Mouse (Mus musculus) heart, postnatal 0 days (tissue): ENCODE results near the gene Prg3. TPM values are rescaled to one million over a fixed set of nuclear protein-coding genes. Genes with fewer than 3 reads are reported as not detected.

Source experiments
- ATAC-seq: fragments of 200-750 bp; cut with Nextera tagmentation; 2 replicates; pipeline ENCODE4 v1.8.0; 2017; ENCODE audit warnings: low read depth, moderate number of reproducible peaks, moderate library complexity; ENCODE audit not compliant: insufficient read depth
- DNase-seq: peaks from one replicate; pipeline ENCODE4 v3.0.0-alpha.2; 2016; ENCODE audit warnings: low spot score
- H3K27ac ChIP-seq: fragments of 300-500 bp; sonication (generic); 2 replicates; pipeline ENCODE4 v1.5.1; 2014; ENCODE audit warnings: low read depth, mild to moderate bottlenecking
- H3K27me3 ChIP-seq: fragments of 300-500 bp; sonication (generic); 2 replicates; pipeline ENCODE4 v1.6.1; 2014; ENCODE audit warnings: low read length, mixed read lengths; ENCODE audit not compliant: control insufficient read depth, insufficient read depth
- H3K36me3 ChIP-seq: fragments of 300-500 bp; sonication (generic); replicated peaks from 2 replicates; pipeline ENCODE4 v1.6.1; 2014; ENCODE audit warnings: low read length, mixed read lengths; ENCODE audit not compliant: control insufficient read depth, insufficient read depth
- H3K4me1 ChIP-seq: fragments of 300-500 bp; sonication (generic); 2 replicates; pipeline ENCODE4 v1.6.1; 2014; ENCODE audit warnings: antibody characterized with exemption; ENCODE audit not compliant: control insufficient read depth, insufficient read depth
- H3K4me2 ChIP-seq: fragments of 300-500 bp; sonication (generic); 2 replicates; pipeline ENCODE4 v1.6.1; 2014; ENCODE audit warnings: low read depth, mild to moderate bottlenecking, low read length, moderate library complexity
- H3K4me3 ChIP-seq: fragments of 300-500 bp; sonication (generic); 2 replicates; pipeline ENCODE4 v1.5.1; 2014; ENCODE audit warnings: low read depth, low read length
- H3K9ac ChIP-seq: fragments of 300-500 bp; sonication (generic); replicated peaks from 2 replicates; pipeline ENCODE4 v1.6.1; 2014; ENCODE audit warnings: low read depth, low read length, mixed read lengths
- H3K9me3 ChIP-seq: fragments of 300-500 bp; sonication (generic); replicated peaks from 2 replicates; pipeline ENCODE4 v1.6.1; 2016; ENCODE audit warnings: low read length; ENCODE audit not compliant: control insufficient read depth
- CTCF ChIP-seq: IDR thresholded peaks from 2 replicates; pipeline ENCODE4 v1.5.1; 2016; ENCODE audit warnings: antibody characterized with exemption, control low read depth, low read depth
- EP300 ChIP-seq: IDR thresholded peaks from 2 replicates; pipeline ENCODE4 v1.6.1; 2016; ENCODE audit warnings: antibody characterized with exemption, low read depth
- WGBS: fragments of 180-500 bp; shearing (Covaris S2); extraction: QIAGEN DNeasy Blood & Tissue Kit; methylation state at CpG from one replicate; pipeline ENCODE4 v1.1.7; 2014; 5-methylcytosine and 5-hydroxymethylcytosine counted together
- polyA plus RNA-seq: library from polyadenylated mRNA; unstranded; fragments of >200 nt; fragmentation: Nextera tagmentation; extraction: Ambion mirVana; gene quantifications from 2 replicates; pipeline ENCODE4 v1.2.1, GENCODE M21; 2015
- total RNA-seq: library from RNA; depleted of rRNA; stranded (reverse); fragments of >200 nt; gene quantifications from 2 replicates; pipeline ENCODE4 v1.2.3, GENCODE M21; 2014; ENCODE audit warnings: low replicate concordance

The Prg3 gene
- total and polyA plus RNA-seq, 2 experiments from 2014 or later, result not detected

DNA sequence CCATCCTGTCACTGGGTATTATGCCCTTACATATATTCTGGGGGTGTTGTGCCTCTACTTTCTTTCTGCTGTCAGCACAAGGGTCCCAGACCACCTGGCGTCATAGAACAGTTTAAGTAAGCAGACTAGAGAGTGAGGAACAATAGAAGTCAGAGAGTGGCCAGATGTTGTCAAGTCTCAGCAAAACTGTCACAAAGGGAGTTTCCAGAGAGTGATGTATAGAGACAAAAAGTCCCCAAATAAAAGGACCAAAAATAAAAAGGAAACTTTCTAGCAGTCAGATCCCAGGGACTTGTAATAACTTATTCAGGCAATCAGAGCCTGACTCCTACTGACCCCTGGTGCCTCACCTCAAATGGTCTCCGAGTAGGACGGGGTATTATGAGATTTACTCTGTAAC is 26.1 kb upstream of the Prg3 start:
- no peak for TF ChIP-seq CTCF
- H3K27ac ChIP-seq, result peak overlapping the region; percentile 32
- H3K4me2 ChIP-seq, result no peak overlapping the region
- DNase-seq, result no peak
- H3K27me3 ChIP-seq, result no peaks in the 10 kb centered on the region
- peaks cover 19% of the 10 kb centered on the region for H3K36me3 ChIP-seq
- no peaks in the 10 kb centered on the region for H3K9me3 ChIP-seq
- H3K4me3 ChIP-seq, result no peak overlapping the region
- WGBS, result 73% methylated on average over 3 of the region's 3 CpGs
- ATAC-seq, result no peak
- H3K9ac ChIP-seq, result no peak overlapping the region
- 0 out of 2 replicates have a peak, but pooled peaks cover 13% of the 10 kb centered on the region for H3K4me1 ChIP-seq

DNA sequence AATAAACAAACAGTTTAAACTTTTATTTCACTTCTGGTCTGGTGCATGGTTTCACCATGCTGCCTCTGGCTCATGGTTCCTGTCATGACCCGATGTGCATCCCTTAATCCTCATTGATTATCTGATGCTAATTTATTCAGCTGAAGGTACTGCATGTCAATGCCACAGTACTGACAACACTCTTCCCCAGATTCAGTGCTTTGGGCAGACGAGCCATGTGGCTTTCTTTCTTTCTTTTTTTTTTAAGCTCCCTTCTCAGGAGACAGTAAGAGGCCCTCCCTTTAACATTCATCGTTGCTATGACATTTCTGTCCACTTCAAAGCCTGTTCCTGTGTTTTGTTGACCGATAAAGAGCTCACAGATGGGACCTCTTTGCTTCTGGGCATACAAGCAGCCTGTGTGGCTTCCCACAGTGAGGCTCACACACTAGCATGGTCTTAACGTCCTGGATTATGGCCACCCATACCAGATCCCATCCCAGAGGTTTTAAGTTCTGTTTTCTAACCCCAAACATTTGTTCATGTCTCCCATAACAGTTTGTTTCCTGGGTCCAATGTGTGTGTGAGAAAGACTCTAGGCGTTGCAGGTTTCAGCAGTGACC is 25.0 kb upstream of the Prg3 start:
- Histone ChIP-seq H3K4me3 (no peak overlapping the region), H3K27me3 (no peaks in the 10 kb centered on the region), H3K4me2 (no peak overlapping the region), H3K4me1 (0 out of 2 replicates have a peak, but pooled peaks cover 13% of the 10 kb centered on the region), H3K9me3 (no peaks in the 10 kb centered on the region), H3K36me3 (0 out of 2 replicates have a peak, but pooled peaks cover 8% of the 10 kb centered on the region), H3K9ac (no peak overlapping the region), H3K27ac (no peak overlapping the region)
- TF ChIP-seq EP300 (no peak), CTCF (no peak)
- WGBS, result 44% methylated on average over 6 of the region's 6 CpGs
- ATAC-seq, result no peak
- no peak for DNase-seq

- ATAC-seq, result no peak
- Histone ChIP-seq H3K9ac (no peak overlapping the region), H3K4me3 (no peak overlapping the region), H3K4me1 (0 out of 2 replicates have a peak, but pooled peaks cover 13% of the 10 kb centered on the region), H3K9me3 (no peaks in the 10 kb centered on the region), H3K36me3 (no peaks in the 10 kb centered on the region), H3K27ac (no peak overlapping the region), H3K27me3 (no peaks in the 10 kb centered on the region), H3K4me2 (no peak overlapping the region)
- no peak for DNase-seq
- no peak for TF ChIP-seq CTCF
- TF ChIP-seq EP300, result no peak
- 86% methylated on average over 7 of the region's 7 CpGs for WGBS
Measured at GRCm38 (mm10) chr2:84964111-84964801, 23.8 kb upstream of the Prg3 start.

GRCm38 (mm10) chr2:84967318-84967991 is 20.6 kb upstream of the Prg3 start:
- Histone ChIP-seq H3K27ac (no peak overlapping the region), H3K4me2 (no peak overlapping the region), H3K4me3 (no peak overlapping the region), H3K36me3 (no peaks in the 10 kb centered on the region), H3K9me3 (no peaks in the 10 kb centered on the region), H3K27me3 (no peaks in the 10 kb centered on the region), H3K9ac (no peak overlapping the region), H3K4me1 (no peaks in the 10 kb centered on the region)
- ATAC-seq (no peak), DNase-seq (no peak)
- no peak for TF ChIP-seq CTCF
- TF ChIP-seq EP300, result no peak
- 64% methylated on average over 5 of the region's 5 CpGs for WGBS

- H3K36me3 ChIP-seq, result no peaks in the 10 kb centered on the region
- no peaks in the 10 kb centered on the region for H3K9me3 ChIP-seq
- H3K4me1 ChIP-seq, result no peaks in the 10 kb centered on the region
- H3K27ac ChIP-seq, result no peak overlapping the region
- ATAC-seq (no peak), DNase-seq (no peak)
- WGBS, result 95% methylated on average over 2 of the region's 2 CpGs
- no peak overlapping the region for H3K9ac ChIP-seq
- H3K4me3 ChIP-seq, result no peak overlapping the region
- H3K27me3 ChIP-seq, result no peaks in the 10 kb centered on the region
- TF ChIP-seq CTCF (no peak), EP300 (no peak)
- H3K4me2 ChIP-seq, result no peak overlapping the region
Measured at GRCm38 (mm10) chr2:84975580-84975979, 12.4 kb upstream of the Prg3 start.
